Mouse (Mus musculus): Measurements from ENCODE around the gene Gm11492.

GRCm38 (mm10) chr11:87568255-87568953 lies 2.0 kb downstream of the Gm11492 start, which contains the start of gene Sept4:
- TF ChIP-seq CTCF (IDR thresholded peaks at IDR 0.05; ENCODE audit: low read depth) (no peak), EP300 (IDR thresholded peaks at IDR 0.05; ENCODE audit: low read depth) (no peak)

Data from liver, postnatal 0 days (tissue).